Mouse (Mus musculus): Measurements from ENCODE around the gene Zfp512. TPM values are rescaled to one million over a fixed set of nuclear protein-coding genes. Genes with fewer than 3 reads are reported as not detected.
"Not testable (repeated sequence)": the region's sequence is repeated elsewhere in the genome, so short reads cannot be mapped to it uniquely, and the experiment has no call there.

Gene Zfp512
- polyA plus RNA-seq, 1 experiment = 15.1 TPM

- TF ChIP-seq GATA1 (IDR thresholded peaks at IDR 0.05; ENCODE audit: low read length) = no peak
Observed at GRCm38 (mm10) chr5:31526354-31527116, 74.3 kb downstream of the Zfp512 start, which contains the start of gene Slc4a1ap. Slc4a1ap (plus strand) TSS chr5:31526995.

GRCm38 (mm10) chr5:31527117-31527680 is 75.0 kb downstream of the Zfp512 start:
- no peak for TF ChIP-seq GATA1 (IDR thresholded peaks at IDR 0.05; ENCODE audit: low read length)

- TF ChIP-seq GATA1 (IDR thresholded peaks at IDR 0.05; ENCODE audit: low read length) = not testable (repeated sequence)
Observed at GRCm38 (mm10) chr5:31527707-31528106, 75.5 kb downstream of the Zfp512 start, which contains the start of gene Supt7l. Supt7l (minus strand) TSS chr5:31527807.

GRCm38 (mm10) chr5:31528560-31528959 is 76.3 kb downstream of the Zfp512 start:
- no peak for TF ChIP-seq GATA1 (IDR thresholded peaks at IDR 0.05; ENCODE audit: low read length)

Other genes with a start within 250 kb of the Zfp512 start
- gene Ppm1g, start 231.7 kb upstream of the Zfp512 start, polyA plus RNA-seq (2012) = 408 and 497 TPM in 2 replicates
- gene Nrbp1, start 211.6 kb upstream of the Zfp512 start, polyA plus RNA-seq (2012) = 14.4 and 18.7 TPM in 2 replicates
- gene Gm9970, start 211.2 kb upstream of the Zfp512 start, polyA plus RNA-seq (2012) = 0.16 and 0.54 TPM in 2 replicates
- 8.9 and 12.1 TPM in 2 replicates for gene Krtcap3, start 200.7 kb upstream of the Zfp512 start, polyA plus RNA-seq (2012)
- gene Ift172, start 161.3 kb upstream of the Zfp512 start, polyA plus RNA-seq (2012) = 24.8 and 33.1 TPM in 2 replicates
- not detected in 2 replicates for gene Fndc4, start 156.4 kb upstream of the Zfp512 start, polyA plus RNA-seq (2012)
- gene Gckr, start 155.0 kb upstream of the Zfp512 start, polyA plus RNA-seq (2012) = 0.03 and 0.08 TPM in 2 replicates
- gene 4930548H24Rik, start 33.3 kb downstream of the Zfp512 start, polyA plus RNA-seq (2012) = not detected in 2 replicates
- gene Gpn1, start 42.3 kb downstream of the Zfp512 start, polyA plus RNA-seq (2012) = 31.2 and 46.7 TPM in 2 replicates
- gene Slc4a1ap, start 74.6 kb downstream of the Zfp512 start, polyA plus RNA-seq (2012) = 19.6 and 20.0 TPM in 2 replicates
- 4.6 and 14.5 TPM in 2 replicates for gene Supt7l, start 75.4 kb downstream of the Zfp512 start, polyA plus RNA-seq (2012)
- gene Mrpl33, start 144.5 kb downstream of the Zfp512 start, polyA plus RNA-seq (2012) = 3.8 and 4.0 TPM in 2 replicates
- gene Rbks, start 245.2 kb downstream of the Zfp512 start, polyA plus RNA-seq (2012) = 6.3 and 7.9 TPM in 2 replicates
- gene Babam2, start 245.3 kb downstream of the Zfp512 start, polyA plus RNA-seq (2012) = 43.6 and 58.5 TPM in 2 replicates

All from G1E-ER4 (cell line).